Mouse (Mus musculus) adrenal gland, adult 8-10 months (tissue): Measurements from ENCODE around the gene Abcc12. TPM values are rescaled to one million over a fixed set of nuclear protein-coding genes. Genes with fewer than 3 reads are reported as not detected.

Experiments
- microRNA-seq, 2 experiments: library from miRNA; unstranded; fragments of <30 nt; microRNA quantifications; one replicate each; pipeline ENCODE4 v1.2.0; 2022
- total RNA-seq, 4 experiments: library from RNA; stranded (reverse); gene quantifications; 2 replicates each; pipeline ENCODE4 v1.2.4; 2022

Gene Abcc12
- total RNA-seq, 4 experiments from 2014 or later, result 0.13 to 0.18 (median 0.17) TPM; not detected in 1

Small RNAs within 50 kb of the gene (microRNA-seq; reads per million reads assigned to microRNA genes)
- gene Gm44348, result 0 reads per million in 2 experiments

Other genes with a start within 250 kb of the Abcc12 start
- 100 to 1,000 TPM; 103 to 127 (median 115) TPM for gene Lonp2, start 43.4 kb upstream of the Abcc12 start, total RNA-seq
- 1 to 10 TPM; 2.0 to 5.3 (median 2.6) TPM for gene Gm10638, start 165.0 kb upstream of the Abcc12 start, total RNA-seq
- 10 to 100 TPM; 17.7 to 23.7 (median 19.7) TPM for gene Siah1a, start 165.2 kb upstream of the Abcc12 start, total RNA-seq